In the genomic region with DNA sequence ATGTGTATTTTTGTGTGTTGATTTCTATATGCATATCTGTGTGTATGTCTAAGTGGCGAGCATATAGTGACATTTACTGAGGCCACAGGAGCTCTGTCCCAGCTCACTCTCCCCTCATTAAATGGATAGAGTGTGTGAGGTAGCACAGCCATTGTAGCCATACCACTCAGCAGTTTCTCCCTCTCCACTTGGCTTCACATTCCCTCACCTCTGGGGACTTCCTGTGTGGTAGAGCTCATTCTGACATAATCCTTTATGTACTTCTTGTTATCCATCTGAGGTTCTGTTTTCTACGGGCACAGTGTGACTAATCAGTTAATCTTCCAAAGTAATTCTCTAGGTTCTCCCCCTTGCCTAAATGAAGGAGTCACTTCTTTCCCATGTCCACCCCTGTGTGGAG, we compare ENCODE assay signal across 26 mouse cellular contexts.
"Had no signal": no experiment of that assay in that cellular context is flagged by ENCODE, and none has a peak within 500 bp of the region (broad histone marks: within the 10 kb centered on the region; RNA-seq: fewer than 3 reads in every experiment).

No protein-coding gene starts in this region.

- H3K27me3 ChIP-seq: heart, embryonic 12.5 days; hindbrain, embryonic 12.5 days; intestine, embryonic 15.5 days; limb, embryonic 12.5 days; liver, embryonic 13.5 days had no signal

- H3K4me1 ChIP-seq: heart, embryonic 10.5 days; heart, embryonic 12.5 days; hindbrain, embryonic 10.5 days; hindbrain, embryonic 12.5 days; limb, embryonic 10.5 days; limb, embryonic 12.5 days; liver, embryonic 13.5 days had no signal

- H3K9me3 ChIP-seq: heart, embryonic 10.5 days; hindbrain, embryonic 10.5 days; hindbrain, embryonic 12.5 days; intestine, embryonic 15.5 days; limb, embryonic 10.5 days; limb, embryonic 12.5 days; liver, embryonic 13.5 days had no signal

- DNase-seq: gastrocnemius, postnatal 14 days; gastrocnemius, postnatal 36 days; heart, adult 18-20 months; heart, postnatal 10 days; heart, postnatal 4 days; kidney, adult 18-20 months; kidney, adult 9 months; kidney, postnatal 10 days; kidney, postnatal 25 days; kidney, postnatal 4 days; liver; liver, embryonic 13.5 days had no signal

- ATAC-seq: hindbrain, embryonic 16.5 days; inflammation-experienced regulatory T-cells, adult 6 months; intestine, embryonic 15.5 days; intestine, postnatal 0 days had no signal

- H3K36me3 ChIP-seq: heart, embryonic 10.5 days; heart, embryonic 12.5 days; hindbrain, embryonic 10.5 days; hindbrain, embryonic 12.5 days; intestine, embryonic 15.5 days; limb, embryonic 10.5 days; limb, embryonic 12.5 days; liver, embryonic 13.5 days had no signal

- H3K4me3 ChIP-seq: heart, embryonic 10.5 days; heart, embryonic 12.5 days; hindbrain, embryonic 10.5 days; hindbrain, embryonic 12.5 days; intestine, embryonic 15.5 days; layer of hippocampus, adult 2 months; left cerebral cortex, adult 2 months; limb, embryonic 10.5 days; limb, embryonic 12.5 days; liver, embryonic 13.5 days had no signal

- H3K9ac ChIP-seq: heart, embryonic 12.5 days; hindbrain, embryonic 12.5 days; hindbrain, embryonic 14.5 days; intestine, embryonic 15.5 days; limb, embryonic 12.5 days; liver, embryonic 13.5 days had no signal

- H3K27ac ChIP-seq: heart, embryonic 10.5 days; hindbrain, embryonic 10.5 days; hindbrain, embryonic 12.5 days; hindbrain, embryonic 14.5 days; intestine, embryonic 15.5 days; layer of hippocampus, adult 2 months; left cerebral cortex, adult 2 months; limb, embryonic 10.5 days; limb, embryonic 12.5 days; liver, embryonic 13.5 days had no signal

- H3K4me2 ChIP-seq: heart, embryonic 12.5 days; hindbrain, embryonic 12.5 days; hindbrain, embryonic 14.5 days; intestine, embryonic 15.5 days; limb, embryonic 12.5 days; liver, embryonic 11.5 days; liver, embryonic 13.5 days had no signal
